Mouse (Mus musculus) lung, postnatal 0 days (tissue): Measurements from ENCODE around the gene Sumo2.

Experiments used
- CTCF ChIP-seq: IDR thresholded peaks from 2 replicates; pipeline ENCODE4 v1.5.1; 2016; ENCODE audit warnings: antibody characterized with exemption, mild to moderate bottlenecking
- EP300 ChIP-seq: IDR thresholded peaks from 2 replicates; pipeline ENCODE4 v1.6.1; 2016; ENCODE audit warnings: antibody characterized with exemption, mild to moderate bottlenecking, control low read depth

DNA sequence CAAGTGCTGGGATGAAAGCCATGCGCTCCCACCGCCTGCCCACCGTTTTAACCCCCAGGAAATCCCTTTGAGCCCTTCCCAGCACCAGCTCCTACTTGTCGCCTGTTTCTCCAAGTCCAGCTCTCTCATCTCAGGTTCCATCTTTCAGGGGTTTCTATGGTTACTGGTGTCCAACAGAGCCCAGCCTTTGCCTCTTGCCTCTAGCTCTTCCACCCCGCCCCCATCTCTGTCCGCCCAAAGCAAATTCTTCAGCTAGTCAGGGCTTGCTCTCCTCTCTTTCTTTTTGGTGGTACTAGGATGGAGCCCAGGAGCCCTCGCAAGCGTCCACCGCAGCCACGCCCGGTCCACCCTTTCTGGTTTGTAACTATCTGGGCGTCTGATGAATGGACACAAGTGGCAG, 50.9 kb downstream of the Sumo2 start:
- TF ChIP-seq CTCF = no peak
- TF ChIP-seq EP300 = no peak
